ENCODE assay signal across 14 mouse cellular contexts in the genomic region with DNA sequence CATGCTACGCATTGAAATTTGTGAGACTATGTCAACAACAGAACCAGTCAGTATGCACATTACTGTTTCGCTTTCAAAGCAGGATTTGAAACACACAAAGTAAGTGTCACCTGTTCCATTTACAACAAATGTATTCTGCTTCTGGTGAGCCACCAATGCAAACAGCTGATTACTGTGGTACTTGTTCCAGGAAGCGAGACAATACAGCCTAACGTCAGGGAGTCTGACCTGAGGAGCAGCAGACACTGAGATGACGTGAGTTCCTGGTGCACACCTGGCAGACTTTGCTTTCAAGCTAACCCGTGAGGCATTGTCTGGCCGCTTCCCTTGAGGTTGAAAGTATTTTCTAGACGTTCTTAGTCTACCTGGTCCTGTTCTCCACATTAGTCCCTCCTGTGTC.
"Had no signal": no experiment of that assay in that cellular context is flagged by ENCODE, and none has a peak within 500 bp of the region (broad histone marks: within the 10 kb centered on the region; RNA-seq: fewer than 3 reads in every experiment).

No protein-coding gene starts in this region.

- H3K9ac ChIP-seq: liver, embryonic 13.5 days; midbrain, embryonic 12.5 days; midbrain, embryonic 15.5 days; neural tube, embryonic 13.5 days had no signal

- H3K9me3 ChIP-seq: liver, embryonic 13.5 days; midbrain, embryonic 12.5 days; midbrain, embryonic 15.5 days; neural tube, embryonic 13.5 days had no signal

- DNase-seq: kidney, adult 2 months; kidney, postnatal 25 days; layer of hippocampus, adult 9-11 months; layer of hippocampus, postnatal 36 days; liver, embryonic 13.5 days; lung, adult 2 months; retina, postnatal 1 day had no signal

- H3K4me3 ChIP-seq: layer of hippocampus, adult 2 months; left cerebral cortex, adult 2 months; liver, embryonic 13.5 days; midbrain, embryonic 12.5 days; midbrain, embryonic 15.5 days; neural tube, embryonic 13.5 days had no signal

- H3K4me2 ChIP-seq: liver, embryonic 13.5 days; midbrain, embryonic 12.5 days; midbrain, embryonic 15.5 days; neural tube, embryonic 13.5 days had no signal

- H3K27ac ChIP-seq: kidney, postnatal 0 days; layer of hippocampus, adult 2 months; left cerebral cortex, adult 2 months; liver, embryonic 13.5 days; macrophage; midbrain, embryonic 12.5 days; midbrain, embryonic 15.5 days; neural tube, embryonic 13.5 days had no signal

- H3K4me1 ChIP-seq: liver, embryonic 13.5 days; midbrain, embryonic 12.5 days; midbrain, embryonic 15.5 days; neural tube, embryonic 13.5 days had no signal

- H3K36me3 ChIP-seq: liver, embryonic 13.5 days; midbrain, embryonic 12.5 days; midbrain, embryonic 15.5 days; neural tube, embryonic 13.5 days had no signal

- H3K27me3 ChIP-seq: liver, embryonic 13.5 days; midbrain, embryonic 12.5 days; midbrain, embryonic 15.5 days; neural tube, embryonic 13.5 days had no signal
